Mouse (Mus musculus) liver, adult 2 months (tissue): ENCODE measurements around the gene Parp16.

ENCODE experiments used
- CTCF ChIP-seq: fragments of 200-500 bp; IDR thresholded peaks from 2 replicates; pipeline ENCODE4 v1.5.1; 2011; ENCODE audit warnings: low read depth, low read length, control low read depth
- POLR2A ChIP-seq: fragments of 200-500 bp; IDR thresholded peaks from 2 replicates; pipeline ENCODE4 v1.6.1; 2011; ENCODE audit warnings: low read length, control low read depth; ENCODE audit not compliant: insufficient read depth; ENCODE audit errors: extremely low read depth

- no peak for TF ChIP-seq POLR2A
- no peak for TF ChIP-seq CTCF
These were observed 48.1 kb downstream of the Parp16 start for GRCm38 (mm10) chr9:65243249-65243648.
